In the genomic region with DNA sequence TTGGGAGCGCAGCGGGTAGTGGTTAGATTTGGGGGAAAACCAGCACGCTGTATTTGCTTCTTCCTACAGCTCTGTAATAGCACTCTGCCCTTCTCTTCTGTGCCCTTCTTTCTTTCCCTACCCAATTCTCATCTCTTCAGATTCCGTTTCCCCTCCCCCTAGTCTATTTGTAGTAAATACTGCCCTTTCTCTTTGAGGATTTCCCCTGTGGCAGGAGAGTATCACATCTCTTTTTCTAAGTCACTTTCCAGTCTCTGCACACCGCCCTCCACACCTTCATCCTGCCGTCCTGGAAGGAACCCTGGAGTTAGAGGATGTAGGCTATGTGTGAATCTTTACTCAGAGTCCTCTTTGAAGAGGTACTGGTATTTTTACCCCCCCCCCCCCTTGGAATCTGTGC, we compare ENCODE assay signal across 9 mouse cellular contexts. TPM values are rescaled to one million over a fixed set of nuclear protein-coding genes. Genes with fewer than 3 reads are reported as not detected.
A peak's percentile ranks its signal among the peaks of the same experiment; 100 is the strongest.
DNase-seq lines count a peak whose midpoint lies in the region; ATAC-seq and TF ChIP-seq lines count a peak whose summit lies in the region.
"Had no signal": no experiment of that assay in that cellular context is flagged by ENCODE, and none has a peak within 500 bp of the region (broad histone marks: within the 10 kb centered on the region; RNA-seq: fewer than 3 reads in every experiment).

No protein-coding gene starts in this region.

- no peak overlapping the region for H3K27ac ChIP-seq in heart, embryonic 14.5 days (replicated peaks in 1 of 2; ENCODE audit: control insufficient read depth in 1 of 2, insufficient read depth in 1 of 2, low read depth in 2 of 2, low read length in 2 of 2)
- no peak overlapping the region for H3K27ac ChIP-seq in bone marrow, adult 2 months (ENCODE audit: control insufficient read depth, insufficient read depth, low read depth, low read length, poor library complexity)
- H3K27ac ChIP-seq in hindbrain, postnatal 0 days: no peak overlapping the region
- H3K27ac ChIP-seq in midbrain, postnatal 0 days (ENCODE audit: low read depth, low read length): 0 out of 2 replicates have a peak overlapping the region, but pooled peaks have one; percentile 99

- no peak overlapping the region for H3K9ac ChIP-seq in heart, embryonic 14.5 days (ENCODE audit: low read length)
- peak overlapping the region; percentile 88 for H3K9ac ChIP-seq in hindbrain, postnatal 0 days (replicated peaks; ENCODE audit: low read length)
- H3K9ac ChIP-seq in midbrain, postnatal 0 days (replicated peaks; ENCODE audit: low read length, poor library complexity, severe bottlenecking): peak overlapping the region; percentile 97

- DNase-seq in heart, adult 8-10 months (ENCODE audit: low spot score): no peak
- DNase-seq in hindbrain, postnatal 0 days (ENCODE audit: low spot score): no peak
- no peak for DNase-seq in midbrain, postnatal 0 days (ENCODE audit: low spot score)
- no peak for DNase-seq in layer of hippocampus, postnatal 14 days (ENCODE audit: low spot score in 2 of 2)

- peak overlapping the region; percentile 0 to 88; a peak in 2 of 4 replicates for H3K4me3 ChIP-seq in heart, embryonic 14.5 days (ENCODE audit: control insufficient read depth in 1 of 2, insufficient read depth in 1 of 2, low read depth in 1 of 2, low read length in 2 of 2)
- peak overlapping the region; percentile 29 for H3K4me3 ChIP-seq in bone marrow, adult 2 months (replicated peaks; ENCODE audit: control insufficient read depth, low read depth, low read length)
- H3K4me3 ChIP-seq in hindbrain, postnatal 0 days (ENCODE audit: low read length): peak overlapping the region; percentile 81
- peak overlapping the region; percentile 86 for H3K4me3 ChIP-seq in midbrain, postnatal 0 days (ENCODE audit: low read depth, low read length)

- H3K36me3 ChIP-seq in heart, embryonic 14.5 days (ENCODE audit: control insufficient read depth, insufficient read depth, low read length): peaks cover 10% of the 10 kb centered on the region
- no peaks in the 10 kb centered on the region for H3K36me3 ChIP-seq in hindbrain, postnatal 0 days (ENCODE audit: insufficient read depth, low read length)
- no peaks in the 10 kb centered on the region for H3K36me3 ChIP-seq in midbrain, postnatal 0 days (ENCODE audit: insufficient read depth, low read length)

- H3K4me1 ChIP-seq in heart, embryonic 14.5 days (ENCODE audit: control insufficient read depth in 2 of 2, insufficient read depth in 2 of 2, low read length in 2 of 2): peaks cover 3 to 26% of the 10 kb centered on the region in 2 experiments; a peak in 3 of 4 replicates
- peaks cover 1% of the 10 kb centered on the region for H3K4me1 ChIP-seq in bone marrow, adult 2 months (ENCODE audit: control insufficient read depth, insufficient read depth, low read length)
- peaks cover 16% of the 10 kb centered on the region for H3K4me1 ChIP-seq in hindbrain, postnatal 0 days (ENCODE audit: insufficient read depth, low read length)
- peaks cover 5% of the 10 kb centered on the region; the same call in 1 of the 2 replicates for H3K4me1 ChIP-seq in midbrain, postnatal 0 days (ENCODE audit: insufficient read depth, low read length)

- no peaks in the 10 kb centered on the region for H3K27me3 ChIP-seq in heart, embryonic 14.5 days (ENCODE audit: control insufficient read depth, insufficient read depth, low read length)
- no peaks in the 10 kb centered on the region for H3K27me3 ChIP-seq in hindbrain, postnatal 0 days (ENCODE audit: insufficient read depth, low read length)
- H3K27me3 ChIP-seq in midbrain, postnatal 0 days (ENCODE audit: insufficient read depth, low read length): no peaks in the 10 kb centered on the region

- H3K9me3 ChIP-seq in heart, embryonic 14.5 days (ENCODE audit: control insufficient read depth, low read length): no peaks in the 10 kb centered on the region
- no peaks in the 10 kb centered on the region for H3K9me3 ChIP-seq in hindbrain, postnatal 0 days (ENCODE audit: low read length)
- H3K9me3 ChIP-seq in midbrain, postnatal 0 days (ENCODE audit: low read length): no peaks in the 10 kb centered on the region
- H3K9me3 ChIP-seq: G1E had no signal

- no peak for TF ChIP-seq POLR2A in bone marrow, adult 2 months (IDR thresholded peaks at IDR 0.05; ENCODE audit: borderline replicate concordance, control insufficient read depth, low read depth, low read length)

- WGBS in heart, embryonic 14.5 days: 28% methylated on average over 6 of the region's 6 CpGs
- WGBS in bone marrow, adult 2 months: 32% methylated on average over 6 of the region's 6 CpGs
- WGBS in hindbrain, postnatal 0 days: 9% methylated on average over 6 of the region's 6 CpGs
- WGBS in midbrain, postnatal 0 days: 4% methylated on average over 6 of the region's 6 CpGs

- no peak for ATAC-seq in heart, embryonic 14.5 days (ENCODE audit: insufficient number of reproducible peaks, insufficient read depth, low FRiP score, low read depth)
- ATAC-seq in hindbrain, postnatal 0 days: no peak
- no peak for ATAC-seq in midbrain, postnatal 0 days (ENCODE audit: low FRiP score)
- no peak for ATAC-seq in cerebellum, adult (ENCODE audit: insufficient number of reproducible peaks, low FRiP score, low TSS enrichment)
- ATAC-seq in granulocyte monocyte progenitor cell, adult 5-6 weeks (replicated peaks; ENCODE audit: poor library complexity, severe bottlenecking): no peak

- TF ChIP-seq CTCF in bone marrow, adult 2 months (IDR thresholded peaks at IDR 0.05; ENCODE audit: control insufficient read depth, insufficient read depth, low read length): no peak
- no peak for TF ChIP-seq CTCF in hindbrain, postnatal 0 days (IDR thresholded peaks at IDR 0.05; ENCODE audit: low read depth)
- TF ChIP-seq CTCF in midbrain, postnatal 0 days (IDR thresholded peaks at IDR 0.05): no peak

- peak overlapping the region; percentile 89 for H3K4me2 ChIP-seq in heart, embryonic 14.5 days (ENCODE audit: low read length)
- H3K4me2 ChIP-seq in hindbrain, postnatal 0 days (ENCODE audit: low read depth, low read length): peak overlapping the region; percentile 90
- peak overlapping the region; percentile 79 for H3K4me2 ChIP-seq in midbrain, postnatal 0 days (ENCODE audit: low read depth, low read length, poor library complexity, severe bottlenecking)

RNA-seq across cellular contexts. Expression of gene Rab30, which starts 1.9 kb away (rescaled TPM):
- 6.6 and 7.5 TPM in 2 replicates for polyA plus RNA-seq in heart, embryonic 14.5 days (2014; fragmentation: Nextera tagmentation; extraction: Ambion mirVana)
- total RNA-seq in heart, adult 8-10 months (2022): 10 to 100 TPM in 3 of 4 experiments, 1 to 10 TPM in 1; 9.5 to 20.6 (median 11.9) TPM
- 6.8 and 6.9 TPM in 2 replicates for polyA plus RNA-seq in bone marrow, adult 2 months (2011; ENCODE audit: insufficient read depth, insufficient read length, low replicate concordance, missing spikeins)
- total RNA-seq in hindbrain, postnatal 0 days (2014; rRNA removed): 33.2 and 37.0 TPM in 2 replicates
- polyA plus RNA-seq in hindbrain, postnatal 0 days (2015; fragmentation: Nextera tagmentation; extraction: Ambion mirVana): 17.8 and 21.8 TPM in 2 replicates
- total RNA-seq in midbrain, postnatal 0 days (2014; rRNA removed): 37.2 and 44.7 TPM in 2 replicates
- polyA plus RNA-seq in midbrain, postnatal 0 days (2015; fragmentation: Nextera tagmentation; extraction: Ambion mirVana): 13.6 and 18.5 TPM in 2 replicates
- total RNA-seq in granulocyte monocyte progenitor cell, adult 5-6 weeks (2014; fragmentation: Nextera tagmentation): not detected in 2 replicates
- 0.13 TPM in 1 of 2 replicates, not detected in the other for total RNA-seq in granulocyte monocyte progenitor cell, adult 5-6 weeks (2017)
- 10 to 100 TPM; 40.1 to 41.2 TPM for total RNA-seq in layer of hippocampus, postnatal 14 days (2021)

Comparison
In these comparisons a context has a peak if more than half of its experiments do, and no peak if none do; other contexts are left out.
1. H3K4me3 ChIP-seq: peak in every context shown above with its lines; median percentile 86 in midbrain, postnatal 0 days; 81 in hindbrain, postnatal 0 days; 44 in heart, embryonic 14.5 days; 29 in bone marrow, adult 2 months.
2. RNA of gene Rab30, which starts 1.9 kb away (total RNA-seq): 40.1 to 41.2 TPM in layer of hippocampus, postnatal 14 days, 37.2 to 44.7 TPM in midbrain, postnatal 0 days, 33.2 to 37.0 TPM in hindbrain, postnatal 0 days and 9.5 to 20.6 TPM in heart, adult 8-10 months; 0.13 TPM in granulocyte monocyte progenitor cell, adult 5-6 weeks; every median in the first group is over 4 times any median in the second.
3. Peak in every context shown above with its lines, with median percentiles within 50 percentile points of each other: H3K4me2 ChIP-seq.